Mouse (Mus musculus) kidney, embryonic 15.5 days (tissue): ENCODE results near the gene Dtx4. TPM values are rescaled to one million over a fixed set of nuclear protein-coding genes. Genes with fewer than 3 reads are reported as not detected.

Experiments
- ATAC-seq: fragments of 200-750 bp; cut with Nextera tagmentation; replicated peaks from 2 replicates; pipeline ENCODE4 v1.8.0; 2017; ENCODE audit warnings: moderate TSS enrichment; ENCODE audit not compliant: low FRiP score
- H3K27ac ChIP-seq: fragments of 300-500 bp; sonication (generic); 2 replicates; pipeline ENCODE4 v1.5.1; 2015; ENCODE audit warnings: mild to moderate bottlenecking, inconsistent platforms
- H3K27me3 ChIP-seq: fragments of 300-500 bp; sonication (generic); 2 replicates; pipeline ENCODE4 v1.6.1; 2015; ENCODE audit warnings: inconsistent platforms
- H3K36me3 ChIP-seq: fragments of 300-500 bp; sonication (generic); 2 replicates; pipeline ENCODE4 v1.6.1; 2015; ENCODE audit warnings: inconsistent platforms
- H3K4me1 ChIP-seq: fragments of 300-500 bp; sonication (generic); 2 replicates; pipeline ENCODE4 v1.6.1; 2015; ENCODE audit warnings: inconsistent platforms
- H3K4me2 ChIP-seq: fragments of 300-500 bp; sonication (generic); 2 replicates; pipeline ENCODE4 v1.6.1; 2015; ENCODE audit warnings: moderate library complexity, mild to moderate bottlenecking, inconsistent platforms
- H3K4me3 ChIP-seq: fragments of 300-500 bp; sonication (generic); replicated peaks from 2 replicates; pipeline ENCODE4 v1.5.1; 2015; ENCODE audit warnings: mild to moderate bottlenecking, inconsistent platforms
- H3K9ac ChIP-seq: fragments of 300-500 bp; sonication (generic); 2 replicates; pipeline ENCODE4 v1.6.1; 2015; ENCODE audit warnings: mild to moderate bottlenecking, inconsistent platforms
- H3K9me3 ChIP-seq: fragments of 300-500 bp; sonication (generic); replicated peaks from 2 replicates; pipeline ENCODE4 v1.6.1; 2016; ENCODE audit warnings: inconsistent platforms
- WGBS: fragments of 180-500 bp; shearing (Covaris S2); methylation state at CpG from one replicate; pipeline ENCODE4 v1.1.7; 2015; ENCODE audit warnings: mixed read lengths; 5-methylcytosine and 5-hydroxymethylcytosine counted together
- polyA plus RNA-seq: library from polyadenylated mRNA; unstranded; fragments of >200 nt; fragmentation: Nextera tagmentation; extraction: Ambion mirVana; gene quantifications from 2 replicates; pipeline ENCODE4 v1.2.1, GENCODE M21; 2015

Gene Dtx4
- polyA plus RNA-seq, 1 experiment from 2014 or later, result 6.7 TPM

- H3K4me2 ChIP-seq, result no peak overlapping the region
- H3K9ac ChIP-seq, result no peak overlapping the region
- ATAC-seq, result no peak; the same call in 1 of the 2 replicates
- no peaks in the 10 kb centered on the region for H3K27me3 ChIP-seq
- H3K4me3 ChIP-seq, result no peak overlapping the region
- no peaks in the 10 kb centered on the region for H3K9me3 ChIP-seq
- WGBS, result 23% methylated on average over 5 of the region's 5 CpGs
- peaks cover 34% of the 10 kb centered on the region for H3K36me3 ChIP-seq
- peak overlapping the region; percentile 41; the same call in 1 of the 2 replicates for H3K27ac ChIP-seq
- peaks cover 21% of the 10 kb centered on the region for H3K4me1 ChIP-seq
Measured at GRCm38 (mm10) chr19:12476721-12477270, 24.5 kb downstream of the Dtx4 start.

GRCm38 (mm10) chr19:12475380-12476250 is 25.6 kb downstream of the Dtx4 start:
- no peak overlapping the region for H3K4me3 ChIP-seq
- 0 out of 2 replicates have a peak overlapping the region, but pooled peaks have one; percentile 14 for H3K4me2 ChIP-seq
- H3K27me3 ChIP-seq, result no peaks in the 10 kb centered on the region
- no peak overlapping the region for H3K9ac ChIP-seq
- peak overlapping the region; percentile 75 for H3K27ac ChIP-seq
- H3K4me1 ChIP-seq, result peaks cover 21% of the 10 kb centered on the region
- H3K9me3 ChIP-seq, result no peaks in the 10 kb centered on the region
- H3K36me3 ChIP-seq, result peaks cover 24% of the 10 kb centered on the region
- peak; percentile 90 for ATAC-seq
- WGBS, result 55% methylated on average over 15 of the region's 15 CpGs

GRCm38 (mm10) chr19:12473951-12474350 is 27.3 kb downstream of the Dtx4 start:
- Histone ChIP-seq H3K4me3 (no peak overlapping the region), H3K27me3 (no peaks in the 10 kb centered on the region), H3K9me3 (no peaks in the 10 kb centered on the region), H3K27ac (0 out of 2 replicates have a peak overlapping the region, but pooled peaks have one; percentile 32), H3K4me2 (no peak overlapping the region), H3K9ac (no peak overlapping the region), H3K4me1 (peaks cover 21% of the 10 kb centered on the region), H3K36me3 (peaks cover 23% of the 10 kb centered on the region; the same call in 1 of the 2 replicates)
- WGBS, result 94% methylated on average over 4 of the region's 4 CpGs
- no peak for ATAC-seq

- H3K4me2 ChIP-seq, result no peak overlapping the region
- H3K4me1 ChIP-seq, result peaks cover 21% of the 10 kb centered on the region
- no peaks in the 10 kb centered on the region for H3K27me3 ChIP-seq
- H3K4me3 ChIP-seq, result no peak overlapping the region
- ATAC-seq, result no peak
- H3K36me3 ChIP-seq, result peaks cover 20% of the 10 kb centered on the region; the same call in 1 of the 2 replicates
- 0 out of 2 replicates have a peak overlapping the region, but pooled peaks have one; percentile 32 for H3K27ac ChIP-seq
- WGBS, result 69% methylated on average over 4 of the region's 4 CpGs
- H3K9me3 ChIP-seq, result no peaks in the 10 kb centered on the region
- H3K9ac ChIP-seq, result no peak overlapping the region
Measured at GRCm38 (mm10) chr19:12473201-12473641, 28.0 kb downstream of the Dtx4 start.

GRCm38 (mm10) chr19:12472381-12472976 is 28.8 kb downstream of the Dtx4 start:
- H3K9ac ChIP-seq, result no peak overlapping the region
- no peaks in the 10 kb centered on the region for H3K27me3 ChIP-seq
- no peak overlapping the region for H3K4me3 ChIP-seq
- no peak overlapping the region for H3K4me2 ChIP-seq
- no peaks in the 10 kb centered on the region for H3K9me3 ChIP-seq
- H3K27ac ChIP-seq, result no peak overlapping the region
- H3K36me3 ChIP-seq, result peaks cover 17% of the 10 kb centered on the region; the same call in 1 of the 2 replicates
- H3K4me1 ChIP-seq, result peaks cover 21% of the 10 kb centered on the region
- ATAC-seq, result no peak
- WGBS, result 75% methylated on average over 5 of the region's 5 CpGs

- H3K9me3 ChIP-seq, result no peaks in the 10 kb centered on the region
- H3K4me1 ChIP-seq, result peaks cover 18% of the 10 kb centered on the region
- H3K4me3 ChIP-seq, result no peak overlapping the region
- no peaks in the 10 kb centered on the region for H3K27me3 ChIP-seq
- H3K27ac ChIP-seq, result no peak overlapping the region
- no peak overlapping the region for H3K4me2 ChIP-seq
- WGBS, result 61% methylated on average over 3 of the region's 3 CpGs
- peaks cover 17% of the 10 kb centered on the region; the same call in 1 of the 2 replicates for H3K36me3 ChIP-seq
- no peak for ATAC-seq
- no peak overlapping the region for H3K9ac ChIP-seq
Measured at GRCm38 (mm10) chr19:12471866-12472265, 29.4 kb downstream of the Dtx4 start.

- Histone ChIP-seq H3K4me2 (no peak overlapping the region), H3K4me3 (no peak overlapping the region), H3K27me3 (no peaks in the 10 kb centered on the region), H3K27ac (no peak overlapping the region), H3K36me3 (peaks cover 8% of the 10 kb centered on the region; the same call in 1 of the 2 replicates), H3K4me1 (peaks cover 2% of the 10 kb centered on the region; the same call in 1 of the 2 replicates), H3K9me3 (no peaks in the 10 kb centered on the region), H3K9ac (no peak overlapping the region)
- no peak for ATAC-seq
- WGBS, result 89% methylated on average over 5 of the region's 5 CpGs
Measured at GRCm38 (mm10) chr19:12467436-12467835, 33.8 kb downstream of the Dtx4 start.

- ATAC-seq, result peak; percentile 66
- H3K9me3 ChIP-seq, result no peaks in the 10 kb centered on the region
- no peaks in the 10 kb centered on the region for H3K27me3 ChIP-seq
- 0 out of 2 replicates have a peak, but pooled peaks cover 7% of the 10 kb centered on the region for H3K36me3 ChIP-seq
- peaks cover 2% of the 10 kb centered on the region; the same call in 1 of the 2 replicates for H3K4me1 ChIP-seq
- H3K4me2 ChIP-seq, result no peak overlapping the region
- 28% methylated on average over 7 of the region's 7 CpGs for WGBS
- no peak overlapping the region for H3K27ac ChIP-seq
- no peak overlapping the region for H3K4me3 ChIP-seq
- H3K9ac ChIP-seq, result no peak overlapping the region
Measured at GRCm38 (mm10) chr19:12466204-12466603, 35.0 kb downstream of the Dtx4 start.

- Histone ChIP-seq H3K4me3 (no peak overlapping the region), H3K9ac (no peak overlapping the region), H3K36me3 (0 out of 2 replicates have a peak, but pooled peaks cover 7% of the 10 kb centered on the region), H3K4me1 (peaks cover 2% of the 10 kb centered on the region; the same call in 1 of the 2 replicates), H3K27ac (no peak overlapping the region), H3K9me3 (no peaks in the 10 kb centered on the region), H3K27me3 (no peaks in the 10 kb centered on the region), H3K4me2 (no peak overlapping the region)
- ATAC-seq, result no peak
- 93% methylated on average over 10 of the region's 10 CpGs for WGBS
Measured at GRCm38 (mm10) chr19:12465530-12466144, 35.6 kb downstream of the Dtx4 start.

- Histone ChIP-seq H3K4me2 (no peak overlapping the region), H3K4me1 (peaks cover 2% of the 10 kb centered on the region; the same call in 1 of the 2 replicates), H3K27ac (no peak overlapping the region), H3K36me3 (0 out of 2 replicates have a peak, but pooled peaks cover 7% of the 10 kb centered on the region), H3K27me3 (no peaks in the 10 kb centered on the region), H3K9ac (no peak overlapping the region), H3K4me3 (no peak overlapping the region), H3K9me3 (no peaks in the 10 kb centered on the region)
- WGBS, result 84% methylated on average over 4 of the region's 4 CpGs
- ATAC-seq, result no peak
Measured at GRCm38 (mm10) chr19:12464674-12465073, 36.6 kb downstream of the Dtx4 start.

GRCm38 (mm10) chr19:12464127-12464526 is 37.1 kb downstream of the Dtx4 start:
- WGBS, result 80% methylated on average over 5 of the region's 5 CpGs
- no peak overlapping the region for H3K4me2 ChIP-seq
- H3K9ac ChIP-seq, result no peak overlapping the region
- H3K4me1 ChIP-seq, result peaks cover 2% of the 10 kb centered on the region; the same call in 1 of the 2 replicates
- 0 out of 2 replicates have a peak, but pooled peaks cover 3% of the 10 kb centered on the region for H3K36me3 ChIP-seq
- ATAC-seq, result no peak
- no peaks in the 10 kb centered on the region for H3K27me3 ChIP-seq
- H3K9me3 ChIP-seq, result no peaks in the 10 kb centered on the region
- no peak overlapping the region for H3K27ac ChIP-seq
- H3K4me3 ChIP-seq, result no peak overlapping the region
